Mouse (Mus musculus) urinary bladder, postnatal 14 days (tissue): Measurements from ENCODE around the gene Dop1a.

ENCODE experiments used
- DNase-seq: peaks from one replicate; pipeline ENCODE4 v3.0.0; 2021; ENCODE audit warnings: low spot score

Gene Dop1a

GRCm38 (mm10) chr9:86466990-86467870 lies at the start of gene Dop1a:
TSS of gene Dop1a (plus strand) at chr9:86467154.
- DNase-seq = peak; percentile 92

- no peak for DNase-seq
These were observed 49.0 kb upstream of the Dop1a start for GRCm38 (mm10) chr9:86417971-86418370.

- no peak for DNase-seq
These were observed 47.6 kb upstream of the Dop1a start for GRCm38 (mm10) chr9:86419366-86419765.

- DNase-seq = no peak
These were observed 43.6 kb upstream of the Dop1a start for GRCm38 (mm10) chr9:86423331-86423730.

- DNase-seq = no peak
These were observed 31.4 kb upstream of the Dop1a start for GRCm38 (mm10) chr9:86435510-86435909.

- DNase-seq = no peak
These were observed 30.3 kb upstream of the Dop1a start for GRCm38 (mm10) chr9:86436608-86437007.

GRCm38 (mm10) chr9:86438337-86439009 lies 28.5 kb upstream of the Dop1a start:
- no peak for DNase-seq

GRCm38 (mm10) chr9:86442248-86442647 lies 24.7 kb upstream of the Dop1a start:
- DNase-seq = no peak

GRCm38 (mm10) chr9:86446847-86447246 lies 20.1 kb upstream of the Dop1a start:
- no peak for DNase-seq

- no peak for DNase-seq
These were observed 19.5 kb upstream of the Dop1a start for GRCm38 (mm10) chr9:86447431-86447830.

GRCm38 (mm10) chr9:86449581-86449980 lies 17.4 kb upstream of the Dop1a start:
- DNase-seq = peak; percentile 82

- DNase-seq = no peak
These were observed 15.9 kb upstream of the Dop1a start for GRCm38 (mm10) chr9:86451094-86451493.

- DNase-seq = peak; percentile 57
These were observed 15.3 kb upstream of the Dop1a start for GRCm38 (mm10) chr9:86451617-86452016.

GRCm38 (mm10) chr9:86453626-86454025 lies 13.3 kb upstream of the Dop1a start:
- no peak for DNase-seq

- DNase-seq = peak; percentile 84
These were observed 2.5 kb upstream of the Dop1a start, which contains the start of gene Ube2cbp for GRCm38 (mm10) chr9:86464151-86465105. TSS of gene Ube2cbp (minus strand) at chr9:86464950.

- no peak for DNase-seq
These were observed 9.0 kb downstream of the Dop1a start for GRCm38 (mm10) chr9:86475956-86476355.

- no peak for DNase-seq
These were observed 9.8 kb downstream of the Dop1a start for GRCm38 (mm10) chr9:86476763-86477162.

- no peak for DNase-seq
These were observed 11.6 kb downstream of the Dop1a start for GRCm38 (mm10) chr9:86478414-86479093.

GRCm38 (mm10) chr9:86482236-86482635 lies 15.3 kb downstream of the Dop1a start:
- DNase-seq = no peak

- no peak for DNase-seq
These were observed 24.8 kb downstream of the Dop1a start for GRCm38 (mm10) chr9:86491740-86492139.

GRCm38 (mm10) chr9:86496261-86496660 lies 29.3 kb downstream of the Dop1a start:
- no peak for DNase-seq
